Mouse (Mus musculus) urinary bladder, postnatal 10 days (tissue): ENCODE results near the gene Aco1.

Experiments
- DNase-seq: peaks from one replicate; pipeline ENCODE4 v3.0.0; 2022; ENCODE audit warnings: low spot score

Gene Aco1

GRCm38 (mm10) chr4:40218382-40218781, 75.5 kb downstream of the Aco1 start:
- no peak for DNase-seq

GRCm38 (mm10) chr4:40220437-40220836, 77.6 kb downstream of the Aco1 start:
- DNase-seq = no peak

- DNase-seq = no peak
These were observed 78.3 kb downstream of the Aco1 start for GRCm38 (mm10) chr4:40221004-40221760.

GRCm38 (mm10) chr4:40221876-40222585, 79.2 kb downstream of the Aco1 start:
- DNase-seq = no peak

DNA sequence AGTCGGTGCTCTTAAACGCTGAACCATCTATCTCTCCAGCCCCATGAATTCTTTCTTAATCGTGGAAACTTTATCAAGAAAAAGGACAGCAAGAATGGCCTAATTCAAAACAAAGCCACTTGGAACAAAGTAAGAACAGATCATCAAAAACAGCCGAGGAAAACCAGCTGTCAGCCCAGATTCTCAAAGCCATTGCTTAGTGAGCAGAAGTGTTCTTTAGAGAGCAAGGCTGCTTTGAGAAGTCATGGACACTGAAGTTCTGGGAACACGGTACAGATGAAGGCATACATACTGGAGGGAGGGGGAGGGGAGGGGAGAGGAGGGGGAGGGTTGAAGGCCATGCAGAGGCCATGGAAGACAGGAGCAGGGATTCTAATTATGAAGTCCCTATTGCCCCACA, 83.2 kb downstream of the Aco1 start:
- DNase-seq = no peak

GRCm38 (mm10) chr4:40227131-40227530, 84.2 kb downstream of the Aco1 start:
- DNase-seq = no peak

DNA sequence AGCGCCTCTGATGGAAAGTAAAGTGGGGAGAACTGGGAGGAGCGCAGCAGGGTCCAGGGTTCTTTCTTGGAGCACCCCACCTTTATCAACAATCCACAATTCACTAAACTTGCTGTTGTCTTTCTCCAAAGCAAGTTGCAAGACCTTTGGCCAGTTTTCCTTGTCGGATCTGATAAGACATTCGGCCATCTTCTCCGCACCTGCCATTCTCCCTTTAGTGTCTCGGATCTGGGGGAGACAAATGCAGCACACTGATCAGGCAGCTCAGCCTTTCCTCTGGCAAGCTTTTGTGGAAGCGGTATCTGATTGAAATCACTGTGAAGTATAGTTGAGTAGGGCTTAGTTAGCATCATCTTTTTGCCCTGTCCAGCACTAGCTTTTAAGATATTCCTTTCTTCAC, 85.0 kb downstream of the Aco1 start:
- DNase-seq = no peak

- no peak for DNase-seq
These were observed 86.8 kb downstream of the Aco1 start for GRCm38 (mm10) chr4:40229723-40230122.

- DNase-seq = no peak
These were observed 90.3 kb downstream of the Aco1 start for GRCm38 (mm10) chr4:40233062-40233664.

DNA sequence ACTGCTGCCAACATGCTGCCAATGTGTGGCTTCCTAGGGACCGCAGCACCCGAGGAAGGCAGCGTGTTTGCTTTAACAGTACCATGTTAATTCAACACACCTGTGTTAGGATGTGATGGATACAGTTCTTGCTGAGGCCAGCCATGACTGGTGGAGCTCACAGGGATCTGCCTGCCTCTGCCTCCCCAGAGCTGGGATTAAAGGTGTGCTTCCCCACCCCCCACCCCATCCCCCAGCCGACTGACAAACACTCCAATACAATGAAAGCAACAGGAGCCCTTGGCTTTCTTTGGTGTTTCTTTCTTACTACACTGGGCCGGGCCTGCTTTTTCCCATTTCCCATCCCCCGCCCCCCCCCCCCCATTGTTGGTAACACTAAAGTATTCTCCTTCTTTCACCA, 91.4 kb downstream of the Aco1 start:
- DNase-seq = no peak

- no peak for DNase-seq
These were observed 93.9 kb downstream of the Aco1 start for GRCm38 (mm10) chr4:40236829-40237228.

- DNase-seq = no peak
These were observed 95.9 kb downstream of the Aco1 start for GRCm38 (mm10) chr4:40238483-40239408.

DNA sequence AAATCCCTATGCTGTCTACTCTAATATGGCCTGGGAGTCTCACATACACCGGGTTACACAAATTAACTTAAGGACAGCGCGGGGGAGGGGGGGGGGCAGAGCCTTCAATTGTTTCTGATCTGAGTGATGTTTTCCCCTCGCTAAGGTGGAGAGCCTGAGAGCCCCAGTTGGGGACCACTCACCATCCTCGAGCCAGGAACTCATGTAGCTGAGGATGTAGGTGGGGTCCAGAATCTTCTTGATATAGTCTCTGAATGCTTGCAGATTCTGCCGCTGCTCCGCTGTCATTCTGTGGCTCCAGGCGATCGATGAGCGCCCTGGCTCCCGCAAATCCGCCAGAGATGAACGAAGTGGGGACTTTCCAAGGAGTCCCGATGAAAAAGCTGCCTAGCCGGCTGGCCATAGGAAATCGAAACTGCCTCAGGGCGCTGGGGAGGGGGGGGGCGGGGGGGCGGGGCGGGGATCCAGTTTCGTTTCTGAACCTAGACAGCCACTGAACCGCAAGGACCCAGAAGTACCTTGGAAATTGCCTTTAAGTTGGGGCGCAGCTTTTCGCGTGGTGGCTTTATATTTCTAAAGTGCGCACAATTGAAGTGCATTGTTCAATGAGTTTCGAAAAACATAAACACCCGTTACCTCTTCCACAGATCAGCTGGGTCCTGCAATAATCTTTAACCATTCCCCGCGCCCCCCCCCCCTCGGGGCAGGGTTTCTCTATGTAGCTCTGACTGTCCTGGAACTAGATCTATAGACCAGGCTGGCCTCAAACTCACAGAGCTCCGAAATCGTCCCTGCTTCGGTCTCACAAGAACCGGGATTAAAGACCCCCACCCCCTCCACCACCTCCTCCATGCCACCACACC, 96.8 kb downstream of the Aco1 start, which contains the start of gene Ddx58:
TSS of gene Ddx58 (minus strand) at position 420 of the 863 bp plus-strand sequence.
- DNase-seq = no peak

- DNase-seq = no peak
These were observed 97.4 kb downstream of the Aco1 start for GRCm38 (mm10) chr4:40240272-40240744.

- DNase-seq = no peak
These were observed 99.0 kb downstream of the Aco1 start for GRCm38 (mm10) chr4:40241928-40242327.

DNA sequence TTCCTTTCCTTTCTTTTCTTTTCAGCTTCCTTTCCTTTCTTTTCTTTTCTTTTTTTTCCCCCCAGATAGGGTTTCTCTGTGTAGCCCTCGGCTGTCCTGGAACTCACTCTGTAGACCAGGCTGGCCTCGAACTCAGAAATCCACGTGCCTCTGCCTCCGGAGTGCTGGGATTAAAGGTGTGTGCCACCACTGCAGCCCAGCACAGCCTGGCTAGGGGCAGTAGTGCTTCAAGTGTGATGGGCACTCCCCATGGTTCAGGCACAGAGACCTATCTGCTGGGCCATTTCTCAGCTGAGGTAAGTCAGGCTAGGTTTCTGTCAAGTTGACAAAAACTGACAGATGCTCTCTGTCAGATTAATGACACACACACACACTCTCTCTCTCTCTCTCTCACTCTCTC, 100.1 kb downstream of the Aco1 start:
- DNase-seq = no peak

- DNase-seq = no peak
These were observed 101.2 kb downstream of the Aco1 start for GRCm38 (mm10) chr4:40244035-40244434.
